Mouse (Mus musculus) thymus, adult 2 months (tissue): ENCODE measurements around the gene Gm21833.
"Not testable (repeated sequence)": the region's sequence is repeated elsewhere in the genome, so short reads cannot be mapped to it uniquely, and the experiment has no call there.

Source experiments
- CTCF ChIP-seq: fragments of 200-500 bp; IDR thresholded peaks from 2 replicates; pipeline ENCODE4 v1.5.1; 2012; ENCODE audit warnings: mild to moderate bottlenecking, control low read depth, low read length, moderate library complexity, borderline replicate concordance; ENCODE audit not compliant: control insufficient read depth, poor library complexity, insufficient read depth; ENCODE audit errors: extremely low read depth
- POLR2A ChIP-seq: fragments of 200-500 bp; IDR thresholded peaks from 2 replicates; pipeline ENCODE4 v1.6.1; 2012; ENCODE audit warnings: mild to moderate bottlenecking, low read length, control low read depth, moderate library complexity; ENCODE audit not compliant: control insufficient read depth, poor library complexity, insufficient read depth; ENCODE audit errors: extremely low read depth

GRCm38 (mm10) chr16:82828082-82828481 is at the start of gene Gm21833:
- not testable (repeated sequence) for TF ChIP-seq CTCF, POLR2A
